Mouse (Mus musculus) adrenal gland, postnatal 25 days (tissue): ENCODE measurements at regions not wholly inside any gene's neighbourhood (a gene's known extent, or its start where the extent isn't known, plus 50 kb on each side); places are given as distances from the start of the nearest gene placed in this dataset.

Source experiments
- DNase-seq: peaks from one replicate; pipeline ENCODE4 v3.0.0; 2021; ENCODE audit warnings: mixed read lengths

DNA sequence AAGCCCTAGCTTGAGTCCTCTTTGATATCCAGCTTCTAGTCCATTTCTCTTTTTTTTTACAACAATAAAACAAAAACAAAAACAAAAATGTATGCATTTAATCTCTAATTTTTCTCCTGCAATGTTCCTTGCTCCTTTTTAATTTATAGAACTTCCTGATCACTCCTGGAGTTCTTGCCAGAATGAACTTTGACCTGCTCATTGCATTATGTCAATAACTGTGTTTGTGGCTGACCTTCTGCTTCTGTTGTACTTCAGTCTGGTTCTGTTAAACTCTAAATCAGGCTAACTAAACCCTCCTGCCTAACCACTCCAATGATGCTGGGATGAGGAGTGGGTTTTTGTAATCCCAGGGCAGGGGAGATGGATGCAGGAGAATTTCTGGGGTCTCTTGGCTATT, 674.0 kb downstream of the Gsdmc2 start:
- no peak for DNase-seq

DNA sequence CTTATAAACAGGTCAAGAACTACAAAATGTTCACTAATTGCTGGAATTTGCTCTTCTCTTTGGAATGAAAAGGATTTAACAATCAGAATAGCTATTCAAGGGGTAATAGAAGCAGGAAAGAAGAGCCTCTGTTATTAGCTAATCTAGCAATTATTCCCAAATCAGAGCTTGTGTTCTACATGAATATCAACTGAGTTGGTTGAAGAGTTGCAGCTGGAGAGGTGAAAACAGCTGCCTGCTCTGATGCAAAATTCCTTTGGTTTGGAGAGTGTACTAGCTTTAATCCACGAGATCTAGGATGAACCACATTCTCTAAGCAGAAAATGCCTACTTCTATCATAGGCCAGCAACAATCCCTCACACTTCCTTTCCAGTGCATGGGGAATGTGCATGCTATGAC, 674.8 kb downstream of the Gsdmc2 start:
- no peak for DNase-seq

DNA sequence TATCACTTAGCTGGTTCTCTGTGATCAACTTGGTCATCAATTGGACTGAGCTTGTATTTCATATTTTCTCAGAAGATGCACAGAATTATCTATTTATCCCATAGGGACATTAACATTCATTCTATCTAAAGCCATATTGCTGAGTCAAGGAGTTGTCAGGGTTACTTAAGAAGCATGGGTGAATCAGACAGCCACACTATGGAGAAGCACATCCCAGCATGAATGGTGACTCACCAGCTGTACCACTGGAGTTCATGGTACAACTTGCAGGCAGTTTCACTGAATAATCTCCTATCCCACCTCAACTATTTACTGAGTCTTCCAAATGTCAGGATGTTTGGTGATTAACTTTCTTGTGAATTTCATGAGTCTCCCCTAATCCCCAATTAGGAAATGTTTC, 678.6 kb downstream of the Gsdmc2 start:
- no peak for DNase-seq

DNA sequence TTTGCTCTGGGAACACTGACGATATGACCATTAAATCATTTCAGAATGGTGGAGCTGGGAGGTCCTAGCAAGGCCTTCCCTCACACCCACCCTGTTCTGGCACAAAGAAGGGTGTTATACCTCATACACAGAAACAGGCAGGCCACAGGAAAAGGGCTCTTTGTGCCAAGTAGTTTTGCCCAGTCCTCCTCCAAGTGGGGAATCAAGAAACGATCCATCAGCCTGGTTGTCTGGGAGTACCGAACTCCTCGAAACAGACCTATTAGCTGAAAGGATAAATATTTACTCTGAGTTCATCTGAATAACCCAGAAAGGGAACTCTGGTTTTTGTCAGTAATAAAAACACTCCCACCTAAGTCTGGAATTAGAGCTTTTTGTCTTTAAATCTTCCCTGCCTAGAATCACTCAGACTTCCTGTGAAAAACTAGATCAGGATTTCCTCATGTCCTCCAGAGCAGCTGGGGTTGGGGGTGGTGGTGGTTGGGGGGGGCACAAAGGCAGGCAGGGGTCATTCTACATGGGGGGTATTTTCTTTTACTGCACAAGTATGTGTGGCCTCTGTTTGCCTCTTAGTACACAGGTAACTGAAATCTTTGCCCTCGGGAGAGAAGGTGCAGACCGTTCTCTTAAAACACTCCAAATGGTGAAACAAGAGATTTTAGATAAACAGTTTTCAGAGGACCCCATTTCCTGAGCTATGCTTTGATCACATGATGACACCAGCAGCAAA, 681.3 kb downstream of the Gsdmc2 start:
- DNase-seq = no peak

DNA sequence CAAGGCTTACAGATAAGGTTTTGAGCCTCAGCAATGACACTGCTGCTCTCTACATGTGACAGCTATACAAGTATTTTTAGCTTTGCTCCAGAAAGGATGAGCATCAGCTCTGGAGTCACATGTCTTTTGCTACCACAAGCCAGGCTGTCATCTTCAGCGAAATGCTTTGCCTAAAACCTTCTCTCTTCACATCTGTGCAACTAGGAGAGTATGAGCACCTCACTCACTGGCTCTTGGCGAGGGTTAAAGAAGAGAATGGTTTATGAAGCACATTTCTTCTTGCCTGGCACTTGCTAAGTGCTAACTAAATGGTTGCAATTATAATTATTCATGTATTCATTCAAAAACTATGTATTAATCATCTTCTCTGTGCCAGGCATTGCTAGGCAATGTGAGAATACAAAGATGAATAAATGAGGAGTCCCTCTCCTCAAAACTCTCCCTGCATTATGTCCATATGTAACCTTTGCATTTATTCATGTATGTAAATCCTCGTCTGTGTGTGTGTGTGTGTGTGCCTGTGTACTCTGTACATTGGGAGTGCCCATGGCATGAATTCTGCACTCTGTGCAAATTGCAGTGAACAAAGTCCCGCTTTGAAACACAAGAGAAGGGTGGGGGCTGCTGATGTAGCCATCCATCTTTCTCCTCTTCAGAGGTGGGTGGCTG, 682.0 kb downstream of the Gsdmc2 start:
- DNase-seq = no peak

DNA sequence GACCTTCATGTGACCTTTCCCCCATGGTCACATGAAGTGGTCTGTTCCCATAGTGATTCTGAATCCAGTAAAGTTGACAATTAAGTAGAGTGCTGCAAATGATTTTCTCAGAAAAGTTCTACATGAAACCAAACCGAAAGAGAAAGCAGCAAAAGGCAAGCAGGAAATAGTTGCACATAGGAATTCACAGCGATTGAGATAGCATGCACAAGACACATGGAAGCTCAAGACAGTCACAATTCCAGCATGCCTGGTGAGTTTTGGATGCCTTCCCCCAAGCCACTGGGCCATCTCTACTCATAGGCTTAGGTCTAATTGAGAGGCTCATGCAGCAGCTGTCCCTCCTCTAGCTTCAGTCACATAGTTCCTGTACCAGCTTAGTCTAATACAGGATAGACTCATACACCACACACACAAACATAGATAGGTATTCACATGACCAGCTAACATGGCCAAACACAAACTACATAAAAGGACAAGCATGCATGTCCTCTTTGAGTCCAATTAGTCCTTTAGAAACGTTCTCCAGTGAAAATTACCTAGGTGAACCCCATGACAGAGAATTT, 721.8 kb downstream of the Gsdmc2 start:
- no peak for DNase-seq

DNA sequence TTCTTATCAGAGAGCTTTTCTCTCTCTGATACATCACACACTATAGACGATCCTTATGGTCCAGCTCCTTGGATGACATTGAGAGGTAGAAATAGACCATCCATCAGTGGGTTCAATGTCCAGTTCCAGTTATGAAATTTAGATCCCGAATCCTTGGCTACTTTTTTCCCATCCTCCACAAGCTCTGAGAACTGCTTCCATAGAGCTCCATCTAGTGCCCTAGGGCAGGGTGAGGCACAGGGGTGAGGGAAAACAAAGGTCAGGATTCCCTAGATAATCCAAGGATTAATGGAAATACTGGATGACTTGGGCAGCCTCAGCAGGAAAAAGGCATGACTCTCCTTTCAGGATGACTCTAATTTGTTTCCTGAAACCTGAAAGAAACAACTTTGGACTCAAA, 732.1 kb downstream of the Gsdmc2 start:
- peak; percentile 18 for DNase-seq

DNA sequence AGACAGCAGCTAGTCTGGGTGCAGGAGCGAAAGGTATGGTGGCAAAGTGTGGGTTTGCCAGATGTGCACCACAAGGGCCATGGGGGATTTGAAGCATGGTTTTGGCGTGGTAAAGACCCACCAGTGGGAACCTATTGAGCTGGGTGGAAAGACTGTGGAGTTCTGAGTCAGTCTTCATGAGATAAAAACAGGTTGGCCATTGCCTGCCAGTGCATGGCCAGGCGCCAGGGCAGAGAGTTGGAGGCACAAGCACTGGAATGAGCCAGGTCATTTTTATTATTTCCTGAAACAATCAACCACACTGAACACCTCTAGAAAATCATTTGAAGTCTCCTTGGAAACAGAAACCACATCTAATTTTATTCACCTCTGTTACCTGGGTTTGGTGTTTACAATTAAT, 744.9 kb downstream of the Gsdmc2 start:
- peak; percentile 32 for DNase-seq

DNA sequence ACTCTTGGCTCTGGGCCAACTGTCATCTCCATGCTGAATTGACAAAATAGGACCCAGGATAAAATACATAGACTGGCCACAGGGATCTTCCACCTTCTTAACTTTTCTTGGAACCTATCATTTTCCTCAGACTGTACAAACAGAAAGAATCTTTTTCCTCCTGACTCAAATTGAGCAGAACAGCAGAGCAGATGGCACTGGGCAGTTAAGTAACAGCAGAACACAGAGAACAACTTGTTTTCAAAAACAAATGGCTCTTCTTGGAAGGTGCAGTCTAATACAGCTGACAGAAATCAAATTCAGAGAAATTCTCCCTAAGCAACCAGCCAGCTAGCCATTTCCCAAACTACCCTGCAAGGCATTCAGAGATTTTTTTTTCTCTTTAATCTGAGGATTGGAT, 763.0 kb downstream of the Gsdmc2 start:
- no peak for DNase-seq

DNA sequence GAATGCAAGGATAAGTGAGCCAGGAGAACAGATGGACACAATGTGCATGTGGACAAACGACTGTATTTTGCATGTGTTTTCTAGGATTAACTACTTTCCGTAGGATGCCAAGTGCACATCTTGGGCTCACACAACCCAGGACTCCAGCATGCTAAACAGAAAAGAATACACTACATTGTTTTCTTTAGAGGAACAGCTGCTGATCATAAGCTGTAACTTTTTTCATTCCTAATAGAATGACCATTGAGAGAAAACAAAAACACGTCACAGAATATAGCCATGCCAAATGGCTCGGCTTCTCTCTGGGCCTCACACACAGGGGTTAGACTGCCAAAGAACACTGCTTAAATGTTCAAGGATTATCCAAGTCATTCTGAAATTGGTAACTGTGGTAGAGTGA, 765.2 kb downstream of the Gsdmc2 start:
- no peak for DNase-seq

DNA sequence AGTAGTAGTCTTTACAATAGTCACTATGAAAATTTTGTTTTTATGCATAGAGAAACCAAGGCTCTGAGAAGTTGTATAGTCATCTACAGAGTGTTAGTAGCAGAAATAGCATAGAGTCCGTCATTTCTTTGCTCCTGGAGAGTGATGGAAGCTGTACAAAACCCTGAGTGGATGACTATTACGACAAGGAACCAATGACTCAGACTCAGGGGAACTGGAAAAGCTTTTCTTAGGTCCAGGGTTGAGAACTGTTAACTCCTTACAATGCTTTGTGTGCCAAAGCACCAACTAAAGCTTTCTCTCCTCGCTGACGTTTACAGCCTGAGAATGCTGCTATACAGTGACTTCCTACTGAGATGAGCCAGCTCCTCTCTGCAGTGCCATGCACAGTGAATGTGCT, 773.1 kb downstream of the Gsdmc2 start:
- DNase-seq = no peak

DNA sequence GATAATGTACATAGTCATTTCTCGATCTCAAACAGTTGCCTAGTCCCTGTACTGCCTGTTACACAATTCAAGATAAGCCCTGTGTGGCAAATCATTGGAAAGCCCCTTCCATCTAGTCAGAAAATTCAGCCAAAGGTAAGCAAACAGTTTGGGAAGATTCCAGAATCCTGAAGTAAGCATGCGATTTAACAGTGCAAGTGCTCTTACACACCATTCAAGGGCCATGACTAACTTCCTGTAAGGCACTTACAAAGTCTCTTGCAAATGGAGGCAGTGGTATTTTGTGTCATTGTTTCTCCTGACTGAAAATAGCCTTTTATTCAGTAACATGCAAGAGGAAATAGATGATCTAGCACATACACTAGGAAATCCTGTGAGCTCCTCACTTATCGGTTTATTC, 777.9 kb downstream of the Gsdmc2 start:
- no peak for DNase-seq

DNA sequence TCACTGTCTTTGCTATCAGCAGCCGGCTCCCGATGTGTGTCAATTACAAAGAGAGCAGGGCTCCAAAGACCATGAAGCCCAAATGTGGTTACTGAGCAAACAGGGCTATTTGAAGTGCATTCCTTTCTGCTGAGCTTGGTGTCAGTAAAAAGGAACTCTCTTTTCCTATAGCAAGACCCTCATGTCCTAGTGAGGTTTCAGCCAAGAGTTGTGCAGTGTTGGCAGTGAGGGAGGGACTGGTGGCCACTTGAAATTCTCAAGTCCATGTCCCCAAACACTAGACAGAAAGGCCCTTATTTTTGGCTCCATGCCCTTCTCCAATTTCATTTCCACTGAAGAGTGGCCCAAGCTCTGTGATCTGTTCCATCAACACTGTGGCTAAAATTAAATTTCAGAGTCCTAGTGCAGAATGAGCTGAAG, 778.9 kb downstream of the Gsdmc2 start:
- no peak for DNase-seq

DNA sequence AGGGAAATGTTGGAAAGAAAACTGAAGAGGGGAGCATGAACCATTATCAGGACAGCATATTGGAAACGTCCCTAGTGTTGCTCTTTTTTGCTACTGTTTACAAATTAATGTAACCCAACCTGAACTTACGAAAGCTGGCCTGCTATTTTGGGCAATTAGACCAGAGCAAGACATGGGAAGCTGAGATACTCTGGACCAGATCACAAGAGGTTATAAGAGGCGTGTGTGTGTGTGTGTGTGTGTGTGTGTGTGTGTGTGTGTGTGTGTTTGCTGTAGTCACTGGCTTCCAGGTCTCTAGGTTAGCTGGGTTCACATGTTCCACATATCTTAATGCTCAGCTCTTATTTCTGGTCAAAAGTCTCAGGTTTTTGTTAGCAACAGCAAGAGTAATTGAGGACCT, 783.1 kb downstream of the Gsdmc2 start:
- no peak for DNase-seq

DNA sequence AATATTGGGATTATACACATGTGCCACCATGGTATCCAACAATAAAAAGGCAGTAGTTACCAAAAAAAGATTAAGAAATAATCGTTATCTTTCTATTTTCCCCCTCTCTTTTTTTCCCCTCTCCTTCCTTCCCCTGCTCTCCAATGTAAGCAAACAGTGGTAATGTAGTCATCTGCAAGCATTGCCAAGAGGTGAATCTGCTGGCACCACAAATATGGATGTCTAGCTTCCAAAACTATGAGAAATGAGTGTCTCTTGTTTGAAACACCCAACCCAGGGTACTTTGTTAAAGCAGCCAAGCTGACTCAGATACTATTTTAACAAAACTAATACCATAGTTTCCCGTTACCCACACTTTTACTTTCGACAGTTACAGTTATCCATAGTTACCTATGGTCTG, 784.2 kb downstream of the Gsdmc2 start:
- DNase-seq = no peak

DNA sequence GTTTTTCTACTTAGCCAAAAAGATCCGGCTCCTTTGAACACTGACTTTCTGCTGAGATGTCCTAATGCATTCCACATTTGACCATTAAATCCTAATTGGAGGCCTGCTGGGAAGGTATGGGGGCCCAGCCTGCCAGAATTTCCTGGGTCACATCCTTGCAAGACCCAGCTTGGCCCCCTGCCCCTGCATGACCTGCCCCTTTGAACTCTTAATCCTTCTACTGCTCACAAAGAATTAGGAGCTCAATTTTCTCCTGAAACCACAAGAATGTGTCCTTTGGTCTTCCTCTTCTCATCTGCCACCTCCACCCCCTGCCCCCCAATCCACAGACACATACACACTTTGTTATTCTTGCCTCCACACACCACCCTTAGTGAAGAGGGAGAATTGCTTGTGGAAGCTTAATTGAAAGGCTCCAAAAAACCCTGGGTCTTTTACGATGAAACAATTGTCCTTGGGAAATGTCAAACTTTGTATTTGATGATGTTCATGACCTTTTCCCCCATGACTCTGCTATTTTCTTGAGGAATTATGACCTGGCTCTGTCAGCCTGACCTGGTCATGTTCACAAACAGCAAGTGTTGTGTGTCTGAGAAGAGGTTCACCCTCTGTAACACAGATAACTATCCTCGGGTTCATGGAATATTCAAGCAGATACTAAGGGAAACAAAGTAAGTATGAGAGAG, 792.3 kb downstream of the Gsdmc2 start:
- DNase-seq = peak; percentile 4

DNA sequence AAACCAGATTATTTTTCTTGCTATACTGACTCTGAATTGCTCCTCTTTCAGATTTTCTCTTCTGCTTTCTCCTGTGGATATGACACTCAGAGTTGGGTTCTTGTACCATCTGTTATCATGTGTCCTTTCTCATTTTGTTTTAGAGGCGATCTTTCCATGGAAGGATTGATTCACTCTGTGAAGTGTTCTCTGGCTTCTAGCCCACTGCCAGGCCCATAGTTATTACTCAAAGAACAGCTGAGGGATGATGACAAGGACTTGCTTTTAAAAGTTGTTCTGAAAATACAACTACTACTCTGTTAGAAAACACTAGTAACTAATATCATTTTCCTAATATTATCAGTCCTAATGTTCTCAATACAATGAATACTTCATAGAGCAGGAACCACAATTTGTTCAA, 794.9 kb downstream of the Gsdmc2 start:
- peak; percentile 36 for DNase-seq

DNA sequence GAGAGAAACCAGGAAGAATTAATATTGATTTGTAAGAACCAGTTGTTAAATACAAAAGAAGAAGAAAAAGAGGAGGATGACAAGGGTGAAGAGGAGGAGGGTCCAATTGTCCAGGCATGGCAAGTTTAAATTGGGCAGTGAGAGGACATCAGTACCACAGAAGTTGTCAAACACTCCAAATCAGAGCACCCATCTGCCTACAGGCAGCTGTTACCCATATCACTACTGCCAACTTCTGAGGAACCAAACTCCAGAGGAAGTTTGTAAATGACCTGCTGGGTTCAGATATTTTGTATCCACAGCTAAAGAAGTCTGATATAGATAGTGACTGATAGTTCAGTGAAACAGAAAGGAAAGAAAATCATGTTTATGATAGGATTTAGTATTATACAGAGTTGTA, 802.6 kb downstream of the Gsdmc2 start:
- no peak for DNase-seq

DNA sequence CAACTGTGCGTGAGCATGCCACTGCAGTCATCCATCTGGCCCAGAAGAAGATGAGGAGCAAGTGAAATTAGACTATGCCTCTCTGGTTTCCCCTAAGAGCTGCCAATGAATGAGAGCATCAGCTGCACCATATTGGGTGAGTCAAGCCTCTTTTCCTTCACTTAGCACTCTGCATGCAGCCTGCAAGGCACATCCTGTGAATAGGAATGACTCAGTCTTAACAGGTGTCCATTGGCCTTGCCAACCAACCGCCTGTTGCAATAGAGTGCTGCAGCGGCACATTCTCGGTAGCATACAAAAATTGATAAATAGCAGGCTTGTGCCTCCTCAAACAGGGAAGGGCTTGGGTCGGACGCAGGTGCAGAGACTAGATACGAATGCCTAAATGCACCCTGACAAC, 808.7 kb downstream of the Gsdmc2 start:
- no peak for DNase-seq

DNA sequence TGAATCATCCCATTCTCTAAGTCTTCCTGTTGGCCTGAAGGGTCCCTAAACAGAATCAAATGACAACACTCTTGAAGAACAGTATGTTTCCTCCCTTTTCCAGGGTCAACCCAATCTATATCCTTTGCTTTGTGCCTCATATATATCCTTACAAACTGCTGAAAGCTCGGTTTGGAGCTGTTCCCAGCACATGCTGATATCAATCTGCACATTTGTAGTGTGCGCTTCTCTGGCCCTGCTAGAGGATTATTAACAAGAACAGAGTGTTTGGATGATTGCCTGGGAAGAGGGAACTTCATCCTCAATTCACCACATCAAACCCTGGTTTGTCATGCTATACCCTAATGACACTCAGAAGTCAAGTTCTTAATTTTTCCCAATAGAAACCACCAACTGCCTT, 824.2 kb downstream of the Gsdmc2 start:
- no peak for DNase-seq

DNA sequence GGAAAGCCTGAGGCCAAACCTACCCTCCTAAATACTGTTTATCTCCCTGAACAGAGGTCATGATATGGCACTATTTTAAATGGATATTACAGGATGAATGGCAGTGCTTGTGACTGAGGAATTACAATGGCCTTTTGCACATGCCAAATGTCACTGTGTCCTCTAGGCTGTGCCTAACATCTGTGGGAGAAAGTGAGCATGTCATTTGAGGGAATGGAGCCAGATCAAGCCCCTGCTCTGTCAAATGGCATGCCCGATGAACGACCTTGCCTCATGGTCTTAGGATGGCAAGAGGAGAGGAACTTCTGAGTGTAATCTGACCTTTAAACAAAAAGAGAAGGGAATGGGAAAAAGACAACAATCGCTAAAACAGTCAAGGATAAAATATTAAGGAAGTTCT, 827.0 kb downstream of the Gsdmc2 start:
- peak; percentile 16 for DNase-seq

DNA sequence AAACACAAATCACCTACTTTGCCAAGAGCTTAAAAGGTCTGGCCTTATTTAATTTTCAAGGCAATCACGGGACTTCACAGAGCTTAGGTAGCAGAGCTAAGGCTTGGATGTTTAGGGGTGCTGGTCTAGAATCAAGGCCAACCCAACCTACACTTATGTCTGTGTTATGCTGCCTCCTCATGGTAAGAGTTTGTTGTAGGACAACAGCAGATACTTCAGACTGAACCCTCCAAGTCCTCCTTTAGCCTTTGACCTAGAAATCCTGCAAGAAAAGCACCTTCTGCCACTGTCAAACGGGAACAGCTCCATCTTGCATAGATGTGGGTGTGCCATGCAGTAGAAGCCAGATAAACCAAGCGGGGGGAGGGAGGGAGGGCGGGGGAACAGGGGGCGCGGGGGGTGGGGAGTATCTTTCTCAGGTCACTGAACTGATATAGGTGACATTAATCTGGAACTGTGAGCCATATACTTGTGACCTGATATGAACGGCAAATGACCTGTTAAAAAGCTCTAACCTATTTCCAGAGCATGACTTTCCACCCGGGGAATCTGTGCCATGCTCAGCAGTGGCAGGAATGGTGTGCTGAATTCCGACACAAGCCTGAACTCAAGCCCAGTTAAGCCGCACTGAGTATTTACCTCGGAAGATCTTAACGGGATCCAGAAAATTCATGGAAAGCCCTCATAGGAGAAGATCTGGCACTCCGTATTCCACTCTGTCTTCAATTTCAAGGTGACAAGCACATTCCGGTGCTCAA, 838.3 kb downstream of the Gsdmc2 start:
- no peak for DNase-seq

DNA sequence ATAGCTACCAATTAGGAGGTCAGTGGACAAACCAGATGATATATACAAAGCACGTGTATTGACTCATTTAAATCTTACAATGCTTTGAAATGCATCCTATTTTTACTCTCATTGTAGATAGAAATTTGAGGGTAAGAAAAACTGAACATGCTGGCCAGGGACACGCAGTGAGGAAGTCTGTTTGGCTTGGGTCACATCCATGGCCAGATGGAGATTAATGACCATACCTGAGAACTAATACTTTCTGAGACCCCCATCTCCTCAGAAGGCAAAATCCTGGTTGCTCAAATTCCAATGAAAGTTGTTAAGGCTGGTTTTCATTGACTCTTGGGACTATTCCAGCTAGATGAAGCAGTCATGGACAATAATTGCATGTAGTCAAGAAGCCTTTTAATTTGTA, 850.3 kb downstream of the Gsdmc2 start:
- DNase-seq = no peak
